Mouse (Mus musculus): Measurements from ENCODE around the gene Ift81.

Gene Ift81

GRCm38 (mm10) chr5:122516029-122516730 lies 98.1 kb downstream of the Ift81 start:
- DNase-seq (ENCODE audit: low read depth, low spot score), result no peak

- DNase-seq (ENCODE audit: low read depth, low spot score), result no peak
Observed at GRCm38 (mm10) chr5:122514127-122514521, 100.2 kb downstream of the Ift81 start.

GRCm38 (mm10) chr5:122513421-122514126 lies 100.7 kb downstream of the Ift81 start:
- no peak for DNase-seq (ENCODE audit: low read depth, low spot score)

- DNase-seq (ENCODE audit: low read depth, low spot score), result no peak
Observed at GRCm38 (mm10) chr5:122512011-122512410, 102.3 kb downstream of the Ift81 start.

GRCm38 (mm10) chr5:122511405-122511804 lies 102.9 kb downstream of the Ift81 start:
- no peak for DNase-seq (ENCODE audit: low read depth, low spot score)

GRCm38 (mm10) chr5:122510651-122511157 lies 103.6 kb downstream of the Ift81 start:
- DNase-seq (ENCODE audit: low read depth, low spot score), result no peak

- DNase-seq (ENCODE audit: low read depth, low spot score), result no peak
Observed at GRCm38 (mm10) chr5:122509608-122510007, 104.7 kb downstream of the Ift81 start.

GRCm38 (mm10) chr5:122508861-122509306 lies 105.4 kb downstream of the Ift81 start:
- no peak for DNase-seq (ENCODE audit: low read depth, low spot score)

GRCm38 (mm10) chr5:122507396-122507795 lies 106.9 kb downstream of the Ift81 start:
- DNase-seq (ENCODE audit: low read depth, low spot score), result no peak

GRCm38 (mm10) chr5:122506462-122506861 lies 107.9 kb downstream of the Ift81 start:
- no peak for DNase-seq (ENCODE audit: low read depth, low spot score)

GRCm38 (mm10) chr5:122505554-122505953 lies 108.8 kb downstream of the Ift81 start:
- DNase-seq (ENCODE audit: low read depth, low spot score), result no peak

GRCm38 (mm10) chr5:122503760-122504119 lies 110.6 kb downstream of the Ift81 start:
- no peak for DNase-seq (ENCODE audit: low read depth, low spot score)

- DNase-seq (ENCODE audit: low read depth, low spot score), result no peak
Observed at GRCm38 (mm10) chr5:122503015-122503759, 111.1 kb downstream of the Ift81 start.

- peak; percentile 93 for DNase-seq (ENCODE audit: low read depth, low spot score)
Observed at GRCm38 (mm10) chr5:122502077-122502941, 112.0 kb downstream of the Ift81 start, which contains the start of gene Atp2a2. Gene Atp2a2 (minus strand): TSS chr5:122502225.

- DNase-seq (ENCODE audit: low read depth, low spot score), result peak; percentile 52
Observed at GRCm38 (mm10) chr5:122501101-122502076, 112.9 kb downstream of the Ift81 start.

GRCm38 (mm10) chr5:122500563-122500962 lies 113.8 kb downstream of the Ift81 start:
- DNase-seq (ENCODE audit: low read depth, low spot score), result no peak

Data from forelimb bud, embryonic 11.5 days (tissue).